Mouse (Mus musculus): ENCODE measurements around the gene 4930503B20Rik. TPM values are rescaled to one million over a fixed set of nuclear protein-coding genes. Genes with fewer than 3 reads are reported as not detected.

Gene 4930503B20Rik
- polyA plus RNA-seq, 1 experiment from 2014 or later = not detected

Other genes with a start within 250 kb of the 4930503B20Rik start
- gene Ssx2ip, start 246.7 kb downstream of the 4930503B20Rik start, polyA plus RNA-seq (2015; fragmentation: Nextera tagmentation; extraction: Ambion mirVana) = 23.7 and 24.2 TPM in 2 replicates
- gene Ctbs, start 201.5 kb downstream of the 4930503B20Rik start, polyA plus RNA-seq (2015; fragmentation: Nextera tagmentation; extraction: Ambion mirVana) = 12.2 and 12.9 TPM in 2 replicates
- 5.9 and 6.5 TPM in 2 replicates for gene Spata1, start 151.6 kb downstream of the 4930503B20Rik start, polyA plus RNA-seq (2015; fragmentation: Nextera tagmentation; extraction: Ambion mirVana)
- gene Gng5, start 151.5 kb downstream of the 4930503B20Rik start, polyA plus RNA-seq (2015; fragmentation: Nextera tagmentation; extraction: Ambion mirVana) = 951 and 1,101 TPM in 2 replicates
- gene Rpf1, start 129.9 kb downstream of the 4930503B20Rik start, polyA plus RNA-seq (2015; fragmentation: Nextera tagmentation; extraction: Ambion mirVana) = 60.3 and 64.3 TPM in 2 replicates
- 0.88 TPM in 1 of 2 replicates, not detected in the other for gene Uox, start 80.9 kb downstream of the 4930503B20Rik start, polyA plus RNA-seq (2015; fragmentation: Nextera tagmentation; extraction: Ambion mirVana)
- gene Dnase2b, start 35.7 kb downstream of the 4930503B20Rik start, polyA plus RNA-seq (2015; fragmentation: Nextera tagmentation; extraction: Ambion mirVana) = 0.08 TPM in 1 of 2 replicates, not detected in the other
- 0.86 and 0.96 TPM in 2 replicates for gene Samd13, start 34.3 kb upstream of the 4930503B20Rik start, polyA plus RNA-seq (2015; fragmentation: Nextera tagmentation; extraction: Ambion mirVana)
- gene Prkacb, start 161.7 kb upstream of the 4930503B20Rik start, polyA plus RNA-seq (2015; fragmentation: Nextera tagmentation; extraction: Ambion mirVana) = 60.9 and 62.5 TPM in 2 replicates
- 1.5 and 1.8 TPM in 2 replicates for gene Ttll7, start 201.1 kb upstream of the 4930503B20Rik start, polyA plus RNA-seq (2015; fragmentation: Nextera tagmentation; extraction: Ambion mirVana)

Data from kidney, embryonic 15.5 days (tissue).